Mouse (Mus musculus) kidney, adult 2 months (tissue): Measurements from ENCODE around the gene Cntnap5a.

ENCODE experiments used
- CTCF ChIP-seq: fragments of 200-500 bp; conservative IDR thresholded peaks from 2 replicates; pipeline ENCODE4 v1.5.1; 2011; ENCODE audit warnings: low read depth, mild to moderate bottlenecking, control low read depth, low read length, moderate library complexity, mixed read lengths; ENCODE audit not compliant: insufficient read depth, insufficient read length
- POLR2A ChIP-seq: fragments of 200-500 bp; IDR thresholded peaks from one replicate; pipeline ENCODE4 v1.6.1; 2011; ENCODE audit warnings: low read depth, low read length, control low read depth

DNA sequence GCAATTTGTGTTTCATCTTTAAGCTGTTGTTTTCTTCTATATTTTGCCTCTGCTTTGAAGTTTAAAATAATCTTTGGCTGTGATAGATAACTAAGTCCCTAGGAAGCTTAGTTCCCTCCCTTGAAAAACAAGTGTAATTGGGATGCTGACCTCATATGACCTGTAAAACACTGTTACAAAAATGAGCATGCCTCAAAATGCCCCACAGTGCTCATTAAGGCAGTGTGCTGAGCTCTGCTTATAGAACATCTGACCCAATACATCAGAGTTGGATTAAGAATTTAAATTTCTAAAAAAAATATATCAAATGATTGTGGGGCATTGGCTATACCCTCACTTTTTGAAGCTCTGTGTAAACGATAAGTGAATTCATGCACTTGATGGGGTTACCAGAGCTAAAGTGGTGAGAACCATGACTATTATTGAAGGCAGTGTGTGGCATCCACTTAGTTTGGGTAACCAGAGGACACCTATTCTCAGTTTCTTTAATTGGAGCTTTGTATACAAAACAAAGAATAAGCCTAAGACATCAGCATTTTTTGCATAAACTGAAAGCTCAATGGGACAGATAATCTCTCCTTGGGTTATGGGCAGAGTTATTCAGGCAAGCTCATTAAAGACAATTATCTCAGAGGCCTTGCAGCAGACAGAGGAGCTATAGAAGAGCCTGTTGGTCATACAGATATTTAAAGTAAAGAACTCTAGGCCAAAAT lies 241.6 kb downstream of the Cntnap5a start:
- TF ChIP-seq POLR2A (no peak), CTCF (no peak)
